Mouse (Mus musculus): ENCODE measurements around the gene Gm49355.

The Gm49355 gene

GRCm38 (mm10) chr14:12342458-12343131, 58.8 kb downstream of the Gm49355 start:
- no peak for DNase-seq (ENCODE audit: low spot score)

DNA sequence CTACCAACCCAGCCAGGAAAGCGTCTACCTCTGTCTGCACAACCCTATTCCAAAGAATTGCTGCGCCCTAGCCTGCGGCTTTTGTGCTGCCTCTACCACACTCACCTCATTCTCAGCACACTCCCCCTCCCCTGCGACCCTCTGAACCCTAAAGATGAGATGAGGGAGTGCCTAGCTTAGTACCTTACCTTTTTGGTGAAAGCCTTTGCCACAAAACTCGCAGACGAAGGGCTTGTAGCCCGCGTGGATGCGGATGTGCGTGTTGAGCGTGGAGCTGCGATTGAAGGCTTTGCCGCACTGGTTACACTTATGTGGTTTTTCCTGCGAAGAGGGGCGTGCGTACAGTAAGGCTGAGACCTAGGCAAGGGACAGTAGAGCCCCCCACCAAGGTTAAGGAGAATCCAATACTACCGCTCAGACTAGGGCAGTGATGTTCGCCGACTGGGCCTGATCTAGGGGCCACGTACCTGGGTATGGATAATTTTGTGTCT, 59.7 kb downstream of the Gm49355 start:
- DNase-seq (ENCODE audit: low spot score), result no peak

DNA sequence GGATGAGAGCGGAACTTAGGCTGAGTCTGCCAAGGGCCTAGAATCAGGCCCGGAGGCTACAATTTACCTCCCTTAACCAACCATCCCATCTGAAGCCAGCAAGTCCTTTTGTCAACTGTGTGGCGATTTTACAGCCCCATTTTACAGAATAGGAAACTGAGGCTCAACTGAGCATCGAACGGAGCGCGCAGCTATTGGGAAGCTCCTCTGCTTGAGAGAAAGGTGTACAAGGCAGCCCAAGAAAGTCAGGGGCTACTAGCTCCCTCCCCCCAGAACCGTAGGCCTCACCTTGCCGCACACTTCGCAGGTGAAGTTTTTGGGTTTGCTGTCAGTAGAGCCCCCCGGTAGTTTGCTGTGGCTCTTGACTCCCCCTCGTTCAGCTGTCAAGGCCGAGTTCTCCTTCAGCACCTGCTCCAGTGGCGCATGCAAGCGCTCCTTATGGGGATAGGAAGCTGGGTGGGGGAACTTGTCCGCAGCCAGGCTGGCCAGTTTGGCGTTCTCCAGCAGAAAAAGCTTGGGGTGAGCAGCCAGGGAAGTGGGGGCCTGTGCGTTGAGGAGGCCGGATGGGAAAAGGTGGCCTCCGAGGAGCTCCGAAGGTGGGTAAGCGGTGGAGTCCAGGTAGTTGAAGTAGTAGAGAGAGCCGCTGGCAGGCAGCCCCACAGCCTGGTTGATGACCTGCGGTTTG, 60.4 kb downstream of the Gm49355 start:
- DNase-seq (ENCODE audit: low spot score), result no peak

DNA sequence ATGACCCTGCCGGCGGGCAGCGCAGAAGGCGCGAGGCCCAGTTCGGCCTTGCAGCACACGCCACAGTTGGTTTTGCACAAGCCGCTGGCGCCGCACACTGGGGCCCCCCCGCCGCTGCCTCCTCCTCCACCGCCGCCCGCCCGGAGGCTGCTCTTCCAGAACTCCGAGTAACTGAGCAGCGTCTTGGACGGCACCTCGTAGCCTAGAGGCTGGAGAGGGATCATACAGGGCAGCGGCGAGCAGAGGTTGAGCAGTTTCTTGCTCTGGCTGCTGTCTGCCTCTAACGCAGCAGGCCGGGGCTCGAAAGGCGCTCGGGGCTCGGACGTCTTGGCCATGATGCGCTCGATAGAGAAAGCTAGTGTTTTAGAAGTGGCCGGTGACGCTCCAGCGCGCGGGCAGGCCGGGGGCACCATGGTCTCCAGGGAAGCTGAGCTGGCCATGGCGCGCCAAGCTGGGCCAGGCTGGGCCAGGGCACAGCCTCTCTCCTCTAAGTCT, 61.0 kb downstream of the Gm49355 start:
- no peak for DNase-seq (ENCODE audit: low spot score)

- no peak for DNase-seq (ENCODE audit: low spot score)
Measured at GRCm38 (mm10) chr14:12345241-12345921, 61.6 kb downstream of the Gm49355 start.

DNA sequence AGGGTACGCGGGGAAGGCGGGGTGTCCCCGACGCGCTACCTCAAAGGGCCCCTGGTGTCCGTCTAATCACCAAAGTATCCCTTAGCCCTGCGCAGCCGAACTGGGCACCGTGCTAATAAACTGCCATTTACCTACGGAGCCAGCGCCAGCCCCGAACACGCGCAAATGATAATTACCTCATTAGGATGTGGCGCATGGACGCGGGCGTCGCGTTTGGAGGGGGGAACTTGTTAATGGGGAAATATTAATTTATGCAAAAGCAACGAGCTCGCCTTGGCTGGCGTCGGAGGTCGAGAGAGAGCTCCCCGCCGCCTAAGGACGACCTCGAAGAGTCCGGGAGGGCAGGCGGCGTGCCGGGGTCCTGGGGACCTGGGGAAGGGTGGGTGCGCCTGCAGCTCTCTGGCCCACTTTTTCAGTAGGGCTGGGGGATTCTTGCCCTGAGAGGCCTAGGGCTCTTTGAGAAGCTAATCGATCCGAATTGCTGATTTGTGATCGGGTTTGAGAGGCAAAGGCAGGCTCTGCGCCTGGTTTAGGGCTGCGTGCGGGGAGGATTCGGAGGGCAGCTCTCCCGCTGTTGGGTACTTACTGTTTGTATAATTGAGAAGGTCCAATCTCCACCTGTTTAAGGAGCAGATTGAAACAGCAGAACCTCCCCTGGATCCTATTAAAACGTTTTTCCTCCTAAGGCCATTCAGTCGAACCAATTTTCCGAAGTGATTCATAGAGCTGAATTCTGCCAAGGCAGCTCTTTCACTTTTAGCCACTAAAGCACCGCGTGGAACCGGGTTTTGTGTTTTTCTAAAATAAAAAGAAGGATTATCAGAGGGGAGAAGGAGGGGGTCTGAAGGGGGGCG, 62.5 kb downstream of the Gm49355 start:
- no peak for DNase-seq (ENCODE audit: low spot score)

- DNase-seq (ENCODE audit: low spot score), result no peak
Measured at GRCm38 (mm10) chr14:12346865-12347600, 63.3 kb downstream of the Gm49355 start.

- no peak for DNase-seq (ENCODE audit: low spot score)
Measured at GRCm38 (mm10) chr14:12348089-12348488, 64.3 kb downstream of the Gm49355 start, which contains the start of gene Fezf2. Fezf2 (minus strand) TSS chr14:12348189.

DNA sequence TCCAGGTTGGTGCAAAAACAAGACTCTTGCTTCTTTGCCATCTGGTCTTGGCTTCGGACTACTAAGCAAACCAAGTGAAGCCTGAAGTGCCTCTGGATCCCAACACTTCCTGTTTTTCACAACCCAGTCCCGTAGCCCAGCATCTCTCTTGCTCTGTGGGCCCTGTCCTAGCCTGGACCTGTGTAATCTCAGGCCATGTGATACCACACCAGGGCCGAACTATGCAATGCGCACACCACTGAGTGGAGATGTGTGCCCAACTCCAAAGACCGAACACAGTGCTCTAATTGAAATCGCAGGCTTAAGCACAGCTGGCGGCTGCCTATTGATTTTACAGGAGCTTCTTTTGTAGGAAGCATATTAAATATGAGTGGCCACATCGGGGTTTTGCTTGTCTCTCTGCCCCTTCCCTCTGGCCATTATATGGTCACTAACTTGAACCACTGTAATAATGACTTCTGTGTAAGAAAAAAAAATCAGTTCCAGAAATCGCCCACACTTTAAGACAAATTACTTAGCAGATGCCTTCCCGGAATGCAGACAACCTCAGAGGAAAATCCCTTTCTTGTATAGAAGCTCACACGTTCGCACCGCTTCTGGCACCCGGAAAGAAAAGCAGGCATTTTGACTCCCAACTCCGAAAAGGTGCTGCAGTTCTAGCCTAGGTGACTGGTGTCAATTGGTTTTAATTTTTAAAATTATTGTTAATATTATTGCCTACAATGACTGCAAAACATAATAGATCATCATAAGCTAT, 65.7 kb downstream of the Gm49355 start:
- DNase-seq (ENCODE audit: low spot score), result no peak

- DNase-seq (ENCODE audit: low spot score), result no peak
Measured at GRCm38 (mm10) chr14:12350271-12350916, 66.6 kb downstream of the Gm49355 start.

Data from testis, postnatal 14 days (tissue).